Mouse (Mus musculus): ENCODE results near the gene Anp32a.

DNA sequence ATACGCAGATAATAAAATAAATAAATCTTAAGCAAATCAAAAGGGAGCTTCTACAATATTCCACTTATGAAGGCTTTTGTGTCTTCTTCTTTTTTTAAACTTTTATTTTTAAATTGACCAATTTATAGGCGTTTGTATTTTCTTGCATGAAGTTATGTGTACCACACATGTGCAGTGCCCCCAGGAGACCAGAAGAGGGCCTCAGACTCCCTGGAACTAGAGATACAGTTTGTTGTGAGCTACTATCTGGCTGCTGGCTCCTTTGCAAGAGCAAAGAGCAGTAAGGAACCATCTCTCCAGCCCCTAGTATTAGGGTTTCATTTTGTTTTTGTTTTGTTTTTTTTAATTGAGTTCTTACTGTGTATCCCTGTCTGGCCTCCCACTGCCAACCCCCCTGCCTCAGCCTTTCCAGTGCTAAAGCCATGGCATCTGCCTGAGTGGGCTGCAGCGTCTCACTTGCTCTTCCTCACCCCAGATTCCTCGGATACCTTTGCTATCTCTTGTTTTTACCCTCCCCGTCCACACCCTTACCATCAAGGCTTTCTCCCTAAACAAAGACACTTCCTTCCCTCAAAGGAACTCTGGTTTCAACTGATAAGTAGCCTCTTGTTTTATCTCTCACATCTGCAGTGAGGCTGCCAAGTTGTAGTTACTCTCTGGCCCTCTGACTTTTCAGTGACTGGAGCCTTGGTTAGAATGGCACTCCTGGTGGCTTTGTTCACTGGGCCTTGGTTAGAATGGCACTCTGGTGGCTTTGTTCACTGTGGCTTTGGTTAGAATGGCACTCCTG, 66.5 kb downstream of the Anp32a start:
- TF ChIP-seq CTCF (IDR thresholded peaks at IDR 0.05; ENCODE audit: low read depth, low read length): no peak
- TF ChIP-seq GATA1 (IDR thresholded peaks at IDR 0.05; ENCODE audit: borderline replicate concordance, low read length): no peak
